Mouse (Mus musculus) mouse embryonic stem cell (cell line): Measurements from ENCODE around the gene Scgb2b15.
"Not testable (repeated sequence)": the region's sequence is repeated elsewhere in the genome, so short reads cannot be mapped to it uniquely, and the experiment has no call there.

Experiments used
- in situ Hi-C, 2 experiments: fragments of 300-500 bp; cut with MboI; formaldehyde crosslinking; loops; 1 replicate in 1 of 2; 3 replicates in 1 of 2; pipeline ENCODE4 v1.14.3; 2019 to 2020; ENCODE audit warnings: low sequenced_read_pairs in 2 of 2, low pct_unique_long_range_greater_than_20kb in 1 of 2, mixed read lengths in 1 of 2; ENCODE audit not compliant: unreplicated experiment in 1 of 2

Gene Scgb2b15

DNA sequence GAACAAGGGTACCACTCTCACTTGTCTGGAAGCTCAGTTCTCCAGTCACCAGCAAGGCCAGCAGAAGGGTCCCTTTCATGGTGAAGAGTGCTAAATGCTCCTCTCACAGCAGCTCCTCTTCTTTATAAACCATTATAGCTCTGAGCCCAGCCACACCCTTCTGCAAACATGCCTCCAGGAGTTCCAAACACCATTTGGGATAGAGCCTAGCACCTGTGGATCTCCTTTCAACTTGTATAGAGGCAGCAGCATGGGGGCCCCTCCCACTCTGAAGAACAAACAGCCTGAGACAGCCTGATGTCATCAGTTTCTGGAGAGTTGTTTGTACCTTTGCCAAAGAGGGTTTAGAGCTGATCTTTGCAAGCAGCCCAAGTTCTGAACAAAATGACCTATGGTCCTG lies at the start of gene Scgb2b15:
TSS of gene Scgb2b15 (minus strand) at position 101 of the 400 bp plus-strand sequence.
- in situ Hi-C loops: not testable (repeated sequence)

- in situ Hi-C loops: not testable (repeated sequence)
Observed at GRCm38 (mm10) chr7:32836254-32836653, 6.8 kb upstream of the Scgb2b15 start, which contains the start of gene Scgb1b15. Gene Scgb1b15, plus strand, starts transcription at chr7:32836554.
